Mouse (Mus musculus) embryonic fibroblast, embryonic 13.5 days (primary cell): ENCODE data around the gene Maea. TPM values are rescaled to one million over a fixed set of nuclear protein-coding genes. Genes with fewer than 3 reads are reported as not detected.

Source experiments
- H3K27ac ChIP-seq: 2 replicates; pipeline ENCODE4 v1.5.1; 2012; ENCODE audit warnings: low read length, control low read depth, inconsistent platforms; ENCODE audit not compliant: insufficient read depth
- H3K4me1 ChIP-seq: 2 replicates; pipeline ENCODE4 v1.6.1; 2011; ENCODE audit warnings: low read length; ENCODE audit not compliant: control insufficient read depth, insufficient read depth
- H3K4me3 ChIP-seq: 2 replicates; pipeline ENCODE4 v1.5.1; 2011; ENCODE audit warnings: mild to moderate bottlenecking, control low read depth, low read length; ENCODE audit not compliant: insufficient read depth
- CTCF ChIP-seq: IDR thresholded peaks from 2 replicates; pipeline ENCODE4 v1.5.1; 2011; ENCODE audit warnings: mild to moderate bottlenecking, control low read depth, low read length, moderate library complexity, borderline replicate concordance; ENCODE audit not compliant: insufficient read depth
- POLR2A ChIP-seq: IDR thresholded peaks from 2 replicates; pipeline ENCODE4 v1.6.1; 2011; ENCODE audit warnings: low read depth, mild to moderate bottlenecking, control low read depth, low read length, moderate library complexity
- polyA plus RNA-seq: library from polyadenylated mRNA; stranded (reverse); fragments of >200 nt; gene quantifications from 2 replicates; pipeline ENCODE4 v1.2.4, GENCODE M21; 2011; ENCODE audit warnings: low read depth; ENCODE audit not compliant: missing spikeins, insufficient read length

Maea gene
- polyA plus RNA-seq, 1 experiment: 148 TPM

DNA sequence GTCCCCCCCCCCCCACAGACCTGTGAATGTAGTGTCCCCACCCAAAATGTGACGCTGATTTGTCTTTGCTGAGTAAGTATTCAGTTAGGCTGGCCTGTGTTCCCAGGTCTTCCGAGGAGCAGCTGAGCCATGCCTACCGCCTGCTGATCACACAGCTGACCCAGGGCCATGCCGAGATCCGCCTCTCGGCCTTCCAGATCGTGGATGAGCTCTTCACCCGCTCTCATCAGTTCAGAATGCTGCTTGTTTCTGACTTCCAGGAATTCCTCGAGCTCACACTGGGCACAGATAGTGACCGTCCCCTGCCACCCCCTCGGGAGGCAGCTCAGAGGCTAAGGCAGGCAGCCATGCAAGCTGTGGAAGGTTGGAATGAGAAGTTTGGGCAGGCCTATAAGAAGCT is 52.2 kb downstream of the Maea start:
- no peak for TF ChIP-seq CTCF
- no peak for TF ChIP-seq POLR2A
- H3K4me3 ChIP-seq: no peak overlapping the region
- no peaks in the 10 kb centered on the region for H3K4me1 ChIP-seq
- H3K27ac ChIP-seq: no peak overlapping the region

DNA sequence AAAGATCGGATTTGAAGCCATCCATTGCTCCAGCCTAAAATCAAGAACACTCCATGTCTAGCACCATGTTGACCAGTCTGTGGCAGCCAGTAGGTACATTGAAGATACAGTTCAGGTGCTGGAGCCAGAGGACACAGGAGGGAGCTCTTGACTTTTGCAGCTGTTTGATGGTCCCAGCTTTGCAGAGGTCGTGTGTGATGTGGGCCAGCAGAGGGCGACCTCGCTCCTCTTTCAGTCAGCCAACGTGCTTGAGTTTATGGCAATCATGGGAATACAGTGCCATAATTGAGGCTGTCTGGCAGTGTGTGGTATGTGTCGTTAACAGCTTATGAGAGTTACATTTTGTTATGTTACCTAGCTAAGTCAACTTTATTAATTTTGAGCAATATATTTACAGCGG is 58.5 kb downstream of the Maea start:
- Histone ChIP-seq H3K4me1 (no peaks in the 10 kb centered on the region), H3K27ac (no peak overlapping the region), H3K4me3 (no peak overlapping the region)
- peak; percentile 99 for TF ChIP-seq CTCF
- TF ChIP-seq POLR2A: no peak

DNA sequence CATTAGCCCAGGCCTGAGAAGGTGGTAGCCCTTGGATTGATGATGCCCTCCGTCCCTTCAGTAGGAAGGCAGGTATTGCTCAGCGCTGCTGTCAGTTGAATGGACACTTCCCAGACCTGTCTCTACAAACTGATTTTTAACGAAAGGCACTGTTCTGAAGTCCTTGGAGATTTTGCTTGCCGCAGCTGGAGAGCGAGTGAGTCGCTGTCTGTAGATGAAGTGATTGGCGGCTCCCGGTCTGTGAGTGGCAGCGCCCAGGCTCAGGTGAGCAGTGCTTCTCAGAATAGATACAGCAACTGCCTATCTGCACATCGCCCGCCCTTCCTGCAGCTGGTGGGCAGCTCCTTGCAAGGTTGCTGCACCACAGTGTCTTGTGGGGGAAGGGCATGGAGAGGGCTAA is 60.4 kb downstream of the Maea start:
- Histone ChIP-seq H3K4me3 (no peak overlapping the region), H3K27ac (no peak overlapping the region), H3K4me1 (no peaks in the 10 kb centered on the region)
- TF ChIP-seq POLR2A: no peak
- no peak for TF ChIP-seq CTCF

DNA sequence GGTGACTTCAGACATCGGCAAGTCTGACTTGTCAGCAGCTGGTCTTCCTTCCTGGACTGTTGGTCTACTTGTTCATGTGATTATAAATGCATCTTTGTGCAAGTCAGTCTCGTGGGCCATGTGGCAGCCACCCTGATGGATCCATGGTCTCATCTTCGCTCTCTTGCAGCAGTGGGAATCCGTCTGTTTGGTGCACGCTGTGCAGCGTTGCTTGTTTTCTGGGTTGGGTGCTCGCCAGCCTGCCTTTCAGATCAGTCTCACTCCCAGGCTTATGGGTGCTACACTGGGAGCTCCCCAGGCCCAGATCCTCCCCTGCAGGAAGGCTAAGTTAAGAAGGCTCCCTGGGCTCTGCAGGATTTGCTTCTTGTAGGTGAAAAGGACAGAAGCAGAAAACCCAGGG is 61.5 kb downstream of the Maea start:
- no peak overlapping the region for H3K27ac ChIP-seq
- H3K4me1 ChIP-seq: no peaks in the 10 kb centered on the region
- H3K4me3 ChIP-seq: no peak overlapping the region
- TF ChIP-seq CTCF (no peak), POLR2A (no peak)

DNA sequence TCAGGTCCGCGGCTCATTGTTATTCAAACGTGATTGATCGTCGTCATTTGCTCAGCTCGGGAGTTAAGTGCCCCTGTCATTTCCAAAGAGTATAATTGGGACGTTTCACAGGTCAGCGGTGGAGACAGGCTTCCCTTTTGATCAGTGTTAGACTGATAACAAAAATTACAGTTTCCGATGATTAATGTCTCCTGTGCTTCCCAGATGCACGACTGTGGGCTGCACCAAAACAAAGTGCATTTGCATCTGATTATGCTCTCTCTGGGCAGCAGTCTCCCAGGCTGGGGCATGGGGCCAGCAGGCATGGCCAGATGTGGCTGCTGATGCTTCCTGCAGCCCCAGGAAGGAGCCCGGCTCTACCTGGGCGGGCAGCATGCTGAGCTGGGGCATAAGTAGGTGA is 65.5 kb downstream of the Maea start:
- H3K4me3 ChIP-seq: no peak overlapping the region
- no peak for TF ChIP-seq CTCF
- TF ChIP-seq POLR2A: no peak
- no peaks in the 10 kb centered on the region for H3K4me1 ChIP-seq
- H3K27ac ChIP-seq: no peak overlapping the region

DNA sequence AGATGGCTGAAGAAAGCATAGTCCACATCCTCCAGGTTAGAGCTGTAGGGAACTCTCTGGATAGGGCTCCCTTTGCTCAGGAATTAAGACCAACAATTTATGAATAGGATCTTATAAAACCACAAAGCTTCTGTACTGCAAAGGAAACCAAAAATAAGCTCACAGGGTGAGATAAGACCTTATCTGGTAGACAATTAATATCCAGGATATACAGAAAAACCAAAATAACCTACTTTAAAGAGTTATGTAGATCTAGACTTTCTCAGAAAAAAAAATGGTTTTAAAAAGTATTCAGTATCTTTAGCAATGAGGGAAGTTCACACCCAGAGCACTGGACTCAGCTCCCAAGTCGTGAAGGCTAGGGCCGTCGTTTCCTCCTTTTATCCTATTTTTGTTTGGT is 85.0 kb downstream of the Maea start:
- TF ChIP-seq POLR2A (no peak), CTCF (no peak)
- H3K4me3 ChIP-seq: no peak overlapping the region
- H3K27ac ChIP-seq: no peak overlapping the region
- no peaks in the 10 kb centered on the region for H3K4me1 ChIP-seq

Other genes starting within 250 kb of the Maea start
- not detected in 2 replicates for gene Slc5a1, start 231.3 kb upstream of the Maea start, polyA plus RNA-seq
- 4.7 and 6.4 TPM in 2 replicates for gene Spon2, start 117.1 kb upstream of the Maea start, polyA plus RNA-seq
- gene Ctbp1, start 60.5 kb upstream of the Maea start, polyA plus RNA-seq: 133 and 175 TPM in 2 replicates
- 11.9 and 15.0 TPM in 2 replicates for gene Uvssa, start 43.0 kb downstream of the Maea start, polyA plus RNA-seq
- not detected in 2 replicates for gene Nkx1-1, start 98.5 kb downstream of the Maea start, polyA plus RNA-seq